Mouse (Mus musculus): Measurements from ENCODE around the gene Hmgb1. TPM values are rescaled to one million over a fixed set of nuclear protein-coding genes. Genes with fewer than 3 reads are reported as not detected.

Hmgb1 gene
- total RNA-seq, 2 experiments from 2014 or later = 125 to 128 TPM

DNA sequence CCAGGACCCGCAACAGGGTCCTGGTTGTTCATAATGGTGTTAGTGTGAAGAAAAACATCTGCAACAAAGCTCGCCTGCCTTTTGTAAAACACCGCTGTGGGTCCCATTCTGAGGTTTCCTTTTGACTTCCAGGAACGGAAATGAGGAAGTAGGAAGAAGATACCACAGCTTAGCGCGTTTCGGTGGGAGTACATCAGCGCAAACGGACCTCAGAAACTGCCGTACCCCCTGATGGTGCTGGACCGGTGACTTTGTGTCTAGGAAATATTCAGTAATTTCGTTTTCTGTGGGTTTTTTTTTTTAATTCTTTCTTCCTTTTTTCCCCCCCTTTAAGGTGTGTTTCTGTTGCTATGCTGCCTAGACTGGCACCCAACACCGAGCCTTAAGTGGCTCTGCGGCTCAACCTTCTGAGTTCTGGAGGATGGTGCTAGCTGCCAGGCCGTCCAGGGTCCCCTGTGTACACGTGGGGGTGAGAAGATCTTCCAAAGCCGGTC is 116.0 kb downstream of the Hmgb1 start:
- TF ChIP-seq CTCF (IDR thresholded peaks at IDR 0.05) = no peak
- no peak for DNase-seq (ENCODE audit: extremely low spot score in 1 of 2, low spot score in 2 of 2)
- no peak overlapping the region for H3K27ac ChIP-seq
- no peak overlapping the region for H3K4me3 ChIP-seq
- intact Hi-C loops (cut with DNase I) = no loop called here

DNA sequence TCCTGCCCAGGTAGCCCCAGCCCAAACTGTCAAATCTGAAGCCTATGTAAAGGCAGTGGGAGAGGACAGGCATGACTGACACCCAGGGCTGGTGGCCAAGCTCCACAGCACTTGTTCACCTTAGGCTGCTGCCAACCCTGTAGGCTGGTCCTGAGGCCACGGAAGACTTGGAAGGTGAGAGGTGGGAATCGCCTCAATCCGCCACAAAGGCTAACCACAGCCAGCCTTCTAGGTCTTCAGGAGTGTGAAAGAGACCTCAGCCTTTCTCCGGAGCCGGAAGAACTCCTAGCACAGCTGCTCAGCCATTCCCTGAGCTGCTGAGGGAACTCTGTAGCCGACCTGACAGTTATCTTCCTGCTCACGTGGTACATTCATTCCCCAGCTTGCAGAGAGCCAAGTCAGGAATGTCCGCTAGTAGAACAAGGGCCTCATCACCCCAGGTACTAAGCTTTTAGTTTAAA is 116.8 kb downstream of the Hmgb1 start:
- no peak for DNase-seq (ENCODE audit: extremely low spot score in 1 of 2, low spot score in 2 of 2)
- no peak overlapping the region for H3K4me3 ChIP-seq
- TF ChIP-seq CTCF (IDR thresholded peaks at IDR 0.05) = no peak
- H3K27ac ChIP-seq = no peak overlapping the region
- intact Hi-C loops (cut with DNase I) = no loop called here

DNA sequence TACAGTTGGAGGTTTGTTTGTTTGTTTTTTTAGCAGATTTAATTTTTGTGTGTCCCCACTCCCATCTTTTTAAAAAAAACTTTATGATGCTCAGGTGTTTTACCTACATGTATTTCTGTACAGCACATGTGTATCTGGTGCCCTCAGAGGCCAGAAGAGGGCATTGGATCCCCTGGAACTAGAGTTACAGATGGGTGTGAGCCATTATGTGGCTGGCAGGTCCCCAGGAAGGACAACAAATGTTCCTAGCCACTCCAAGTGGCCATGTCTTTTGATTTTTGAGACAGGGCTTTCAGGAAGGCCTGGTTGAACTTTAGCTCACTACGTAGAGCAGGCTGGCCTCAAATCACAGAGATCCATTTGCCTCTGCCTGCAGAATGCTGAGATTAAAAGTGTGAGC is 121.5 kb downstream of the Hmgb1 start:
- Histone ChIP-seq H3K27ac (no peak overlapping the region), H3K4me3 (no peak overlapping the region)
- intact Hi-C loops (cut with DNase I) = no loop called here
- TF ChIP-seq CTCF (IDR thresholded peaks at IDR 0.05) = peak; percentile 3; the same call in 1 of the 2 replicates
- no peak for DNase-seq (ENCODE audit: extremely low spot score in 1 of 2, low spot score in 2 of 2)

DNA sequence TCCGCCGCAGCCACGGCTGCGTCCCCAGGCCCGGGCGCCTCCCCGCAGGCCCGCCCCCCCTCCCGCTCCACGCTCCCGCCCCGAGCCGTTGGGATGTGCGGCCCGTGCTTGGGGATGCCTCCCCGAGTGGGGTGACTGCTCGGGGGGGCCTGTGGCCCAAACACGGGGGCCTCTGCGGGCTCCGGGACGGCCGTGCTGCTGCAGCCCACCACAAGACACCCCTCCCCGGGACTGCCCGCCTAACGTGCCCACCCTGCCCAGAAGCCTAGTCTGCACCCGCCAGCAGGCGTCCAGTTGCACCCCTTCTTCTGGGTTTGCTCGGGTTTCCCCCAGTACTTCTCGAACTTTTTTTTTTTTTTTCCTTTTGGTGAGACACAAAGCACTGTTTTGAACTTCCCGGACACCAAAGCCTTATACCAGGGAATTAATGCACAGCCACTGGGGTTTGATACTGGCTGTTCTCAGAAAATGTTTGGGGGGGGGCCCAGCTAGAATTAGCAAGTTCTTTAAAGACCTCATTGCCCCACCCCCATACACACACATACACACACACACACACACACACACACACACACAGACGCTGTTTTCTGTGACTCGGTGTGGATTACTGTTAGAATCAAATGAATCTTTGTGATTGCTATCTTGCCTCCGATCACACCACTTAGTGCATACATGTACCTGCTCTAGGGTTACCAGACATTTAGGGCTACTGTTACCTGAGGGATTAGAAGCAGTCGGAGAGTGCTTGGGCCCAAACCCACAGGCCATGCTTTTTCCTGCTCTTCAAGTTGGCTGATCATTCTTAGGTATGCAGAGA is 130.7 kb downstream of the Hmgb1 start:
- no peak overlapping the region for H3K27ac ChIP-seq
- intact Hi-C loops (cut with DNase I) = loop anchor here (2.0 to 5.0 kb wide), 4 partner anchors 125 to 501 kb away; partner anchors contain the start of genes Katnal1 and Ubl3
- H3K4me3 ChIP-seq = no peak overlapping the region
- peak in 1 of 2 experiments; percentile 13 for DNase-seq (ENCODE audit: extremely low spot score in 1 of 2, low spot score in 2 of 2)
- TF ChIP-seq CTCF (IDR thresholded peaks at IDR 0.05) = no peak

DNA sequence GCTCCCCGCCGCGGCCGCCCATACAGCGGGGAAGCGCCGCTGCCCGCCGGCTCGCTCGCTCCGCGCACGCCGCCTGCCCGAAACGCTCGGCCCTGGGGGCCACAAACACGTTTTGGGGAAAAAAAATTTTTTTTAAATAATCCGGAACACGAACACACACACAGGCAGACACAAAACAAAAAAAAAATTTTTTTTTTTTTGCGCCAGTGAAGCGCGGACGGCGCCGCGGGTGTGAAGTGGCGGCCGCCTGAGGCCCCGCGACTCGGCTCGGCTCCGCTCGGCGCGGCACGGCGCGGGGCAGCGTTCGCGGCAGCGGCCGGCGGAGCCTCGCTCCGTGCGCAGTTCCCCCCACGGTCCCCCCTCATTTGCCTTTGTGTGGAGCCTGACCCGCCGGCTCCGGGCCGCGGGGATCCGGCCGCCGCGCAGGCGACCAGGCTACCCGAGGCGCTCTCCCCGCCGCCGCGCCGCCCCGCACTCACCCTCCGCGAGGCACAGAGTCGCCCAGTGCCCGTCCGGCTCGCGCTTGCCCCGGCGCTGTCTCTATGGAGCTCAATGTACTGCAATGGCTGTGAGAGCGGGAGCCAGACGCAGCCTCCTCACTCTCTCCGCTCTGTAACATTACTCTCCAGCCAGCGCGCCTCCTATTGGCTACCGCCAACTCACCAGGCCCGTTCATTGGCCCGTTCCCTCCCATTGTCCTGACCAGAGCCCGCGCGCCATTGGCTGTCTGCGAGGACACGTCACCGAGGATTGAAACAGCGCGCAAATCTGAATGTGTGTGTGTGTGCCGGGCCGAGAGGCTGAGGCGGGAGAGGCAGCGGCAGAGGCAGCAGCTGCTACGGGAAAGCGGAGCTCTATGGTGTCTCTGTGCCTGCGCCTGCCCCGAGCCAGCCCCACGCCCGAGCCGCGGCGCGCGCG is 131.6 kb downstream of the Hmgb1 start:
- peak; percentile 98 to 99 for DNase-seq (ENCODE audit: extremely low spot score in 1 of 2, low spot score in 2 of 2)
- Histone ChIP-seq H3K4me3 (peak overlapping the region; percentile 69), H3K27ac (peak overlapping the region; percentile 91)
- peak; percentile 23; the same call in 1 of the 2 replicates for TF ChIP-seq CTCF (IDR thresholded peaks at IDR 0.05)
- intact Hi-C loops (cut with DNase I) = loop anchor here (2.0 to 5.0 kb wide), 4 partner anchors 124 to 500 kb away; partner anchors contain the start of genes Katnal1 and Ubl3

DNA sequence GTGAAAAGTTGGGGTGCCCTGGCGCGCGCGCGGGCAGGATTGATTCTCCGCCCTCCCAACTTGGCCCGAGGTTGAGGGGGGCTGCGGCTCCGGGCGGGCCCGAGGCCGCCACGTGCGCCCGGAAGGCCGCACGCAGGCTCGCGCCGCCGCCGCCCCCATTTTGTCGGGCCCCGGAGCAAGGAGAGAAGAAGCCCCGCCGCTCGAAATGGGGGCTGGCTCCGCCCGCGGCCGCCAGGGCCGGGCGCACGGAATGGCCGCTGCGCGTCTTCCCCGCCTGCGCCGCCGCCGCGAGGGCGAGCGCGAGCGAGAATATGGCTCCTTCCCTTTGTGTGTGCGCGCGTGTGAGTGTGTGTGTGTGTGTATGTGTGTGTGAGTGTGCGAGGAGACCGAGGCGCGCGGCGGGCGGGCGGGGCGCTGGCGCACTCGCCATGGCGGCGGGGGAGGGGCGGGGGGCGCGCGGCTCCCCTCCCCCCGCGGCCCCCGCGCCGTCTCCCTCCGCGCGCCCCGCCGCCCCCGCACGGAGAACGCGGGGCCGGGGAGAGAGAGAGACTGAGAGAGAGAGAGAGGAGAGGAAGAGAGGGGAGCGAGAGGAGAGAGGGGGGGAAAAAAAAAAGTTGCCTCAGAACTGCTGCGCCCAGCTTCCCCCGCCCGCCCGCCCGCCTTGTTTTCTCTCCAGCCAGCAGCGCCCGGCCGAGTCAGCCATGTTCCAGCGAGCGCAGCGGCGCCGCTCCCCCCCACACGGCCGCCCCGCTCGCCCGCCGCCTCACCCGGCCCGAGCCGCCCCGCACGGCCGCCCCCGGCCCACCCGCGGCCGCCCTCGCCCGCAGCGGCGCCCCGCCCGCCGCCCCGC is 132.5 kb downstream of the Hmgb1 start:
- peak; percentile 79 to 84 for DNase-seq (ENCODE audit: extremely low spot score in 1 of 2, low spot score in 2 of 2)
- TF ChIP-seq CTCF (IDR thresholded peaks at IDR 0.05) = no peak; the same call in none of the 2 replicates
- H3K4me3 ChIP-seq = peak overlapping the region; percentile 69
- peak overlapping the region; percentile 89 for H3K27ac ChIP-seq
- intact Hi-C loops (cut with DNase I) = loop anchor here (1.0 to 5.0 kb wide), 9 partner anchors 45 to 499 kb away; partner anchors contain the start of genes Gm42791, Hmgb1, Katnal1 and Ubl3

DNA sequence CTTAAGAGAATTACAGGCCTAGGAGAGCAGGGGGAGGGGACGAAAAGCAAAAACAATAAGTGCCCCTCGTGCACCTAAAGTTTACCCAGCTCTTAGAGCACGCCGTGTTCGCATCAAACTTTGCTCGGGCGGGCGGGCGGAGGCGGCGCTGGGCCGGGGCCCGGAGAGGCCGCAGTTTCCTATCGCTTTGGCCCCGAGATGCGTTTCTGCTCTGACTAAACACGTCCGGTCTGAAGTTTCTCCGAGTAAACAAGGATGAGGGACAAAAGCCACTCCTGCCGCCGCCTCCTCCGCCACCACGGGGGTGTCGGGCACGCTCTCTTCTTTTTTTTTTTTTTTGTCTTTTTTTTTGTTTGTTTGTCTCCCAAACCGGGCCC is 133.1 kb downstream of the Hmgb1 start:
- no peak for TF ChIP-seq CTCF (IDR thresholded peaks at IDR 0.05)
- Histone ChIP-seq H3K4me3 (peak overlapping the region; percentile 66), H3K27ac (peak overlapping the region; percentile 89)
- intact Hi-C loops (cut with DNase I) = loop anchor here (1.0 to 5.0 kb wide), 8 partner anchors 44 to 499 kb away; partner anchors contain the start of genes Gm42791, Hmgb1, Ubl3 and Uspl1
- no peak for DNase-seq (ENCODE audit: extremely low spot score in 1 of 2, low spot score in 2 of 2)

DNA sequence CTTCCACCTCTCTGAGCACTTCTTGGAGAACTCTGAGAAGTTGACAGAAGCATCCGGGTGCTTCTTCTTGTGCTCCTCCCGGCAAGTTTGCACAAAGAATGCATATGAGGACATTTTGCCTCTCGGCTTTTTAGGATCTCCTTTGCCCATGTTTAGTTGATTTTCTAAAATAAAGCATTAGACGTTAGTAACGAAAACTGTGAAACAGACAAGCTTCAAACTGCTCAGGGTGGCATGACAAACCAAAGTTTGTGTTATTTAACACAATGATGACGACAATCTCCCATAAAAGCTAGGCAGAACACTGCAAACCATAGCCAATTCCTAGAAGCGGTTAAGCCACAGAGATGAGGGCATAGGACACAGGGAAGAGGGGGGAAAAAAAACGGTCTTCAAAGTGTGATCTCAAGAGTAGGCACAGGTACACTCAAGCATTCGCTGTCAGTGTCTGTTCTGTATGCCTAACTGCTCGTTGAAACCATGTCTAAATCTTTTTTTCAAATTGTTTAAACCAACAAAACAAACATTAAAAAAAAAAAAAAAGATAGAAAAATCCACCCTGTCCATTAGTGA is 133.6 kb downstream of the Hmgb1 start:
- H3K27ac ChIP-seq = peak overlapping the region; percentile 89; the same call in 1 of the 2 replicates
- H3K4me3 ChIP-seq = peak overlapping the region; percentile 66
- intact Hi-C loops (cut with DNase I) = loop anchor here (1.0 to 5.0 kb wide), 8 partner anchors 44 to 498 kb away; partner anchors contain the start of genes Gm42791, Hmgb1, Ubl3 and Uspl1

DNA sequence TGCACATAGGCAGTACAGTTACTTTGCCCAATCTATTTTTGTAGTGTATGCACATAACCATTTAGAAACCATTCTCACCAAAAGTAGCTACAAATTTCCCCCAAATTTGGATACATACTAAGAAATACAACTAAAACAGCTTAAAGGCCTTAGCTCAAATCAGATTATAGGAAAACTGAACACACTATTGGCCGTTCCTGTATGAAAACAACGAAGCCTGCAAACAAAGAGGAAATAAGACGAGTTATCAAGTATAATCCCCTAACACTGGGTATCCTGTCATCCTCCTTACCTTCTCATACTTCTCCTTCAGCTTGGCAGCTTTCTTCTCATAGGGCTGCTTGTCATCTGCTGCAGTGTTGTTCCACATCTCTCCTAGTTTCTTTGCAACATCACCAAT is 134.9 kb downstream of the Hmgb1 start:
- DNase-seq (ENCODE audit: extremely low spot score in 1 of 2, low spot score in 2 of 2) = no peak
- no peak overlapping the region for H3K27ac ChIP-seq
- intact Hi-C loops (cut with DNase I) = loop anchor here (2.0 kb wide), 1 partner anchor 237 kb away; no protein-coding TSS in a partner anchor
- no peak for TF ChIP-seq CTCF (IDR thresholded peaks at IDR 0.05)
- H3K4me3 ChIP-seq = no peak overlapping the region

More for the DNA sequence above, 133.6 kb downstream of the Hmgb1 start:
- DNase-seq (ENCODE audit: extremely low spot score in 1 of 2, low spot score in 2 of 2) = no peak
- TF ChIP-seq CTCF (IDR thresholded peaks at IDR 0.05) = no peak

DNA sequence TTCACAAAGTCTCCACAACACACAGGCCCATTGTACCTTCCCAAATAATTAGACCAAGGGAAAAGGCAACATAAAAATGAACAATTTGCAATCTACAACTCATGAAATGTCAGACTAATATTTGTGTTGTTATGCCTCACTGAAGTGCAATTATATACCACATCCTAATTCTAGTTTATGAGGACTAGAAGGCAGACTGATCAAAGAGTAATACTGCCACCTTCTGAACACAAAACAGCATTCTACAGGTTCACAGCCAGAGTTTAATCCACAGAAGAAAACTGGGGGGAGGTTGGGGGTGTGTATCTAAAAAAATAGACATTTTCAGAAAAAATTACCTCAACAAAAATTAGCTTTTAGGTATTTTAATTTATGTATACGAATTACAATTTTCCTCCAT is 135.3 kb downstream of the Hmgb1 start:
- no peak overlapping the region for H3K27ac ChIP-seq
- H3K4me3 ChIP-seq = no peak overlapping the region
- DNase-seq (ENCODE audit: extremely low spot score in 1 of 2, low spot score in 2 of 2) = no peak
- peak; percentile 50 for TF ChIP-seq CTCF (IDR thresholded peaks at IDR 0.05)
- intact Hi-C loops (cut with DNase I) = loop anchor here (2.0 kb wide), 1 partner anchor 236 kb away; no protein-coding TSS in a partner anchor

Measured in left cerebral cortex, adult 2 months (tissue).